Mouse (Mus musculus) lung, postnatal 14 days (tissue): ENCODE measurements around the gene Zdhhc21.

Source experiments
- DNase-seq: peaks from one replicate; pipeline ENCODE4 v3.0.0; 2021

Zdhhc21 gene

GRCm38 (mm10) chr4:82762430-82763119, 97.2 kb downstream of the Zdhhc21 start:
- no peak for DNase-seq

- no peak for DNase-seq
Measured at GRCm38 (mm10) chr4:82756295-82756626, 103.5 kb downstream of the Zdhhc21 start.

GRCm38 (mm10) chr4:82755616-82756294, 104.0 kb downstream of the Zdhhc21 start:
- no peak for DNase-seq
